Mouse (Mus musculus) myocyte (in vitro differentiated cells): Measurements from ENCODE around the gene Pygo2. TPM values are rescaled to one million over a fixed set of nuclear protein-coding genes. Genes with fewer than 3 reads are reported as not detected.

ENCODE experiments used
- H3K27me3 ChIP-seq: one replicate; pipeline ENCODE4 v1.6.1; 2011; ENCODE audit not compliant: control insufficient read depth, insufficient read depth, insufficient read length
- H3K36me3 ChIP-seq: one replicate; pipeline ENCODE4 v1.6.1; 2011; ENCODE audit not compliant: control insufficient read depth, insufficient read depth
- H3K4me2 ChIP-seq: one replicate; pipeline ENCODE4 v1.6.1; 2011; ENCODE audit warnings: low read depth, control low read depth
- H3K4me3 ChIP-seq: one replicate; pipeline ENCODE4 v1.5.1; 2011; ENCODE audit warnings: mild to moderate bottlenecking, control low read depth, moderate library complexity
- H3K79me2 ChIP-seq: one replicate; pipeline ENCODE4 v1.6.1; 2011; ENCODE audit not compliant: control insufficient read depth, insufficient read depth
- H3ac ChIP-seq: one replicate; pipeline ENCODE4 v1.6.1; 2011; ENCODE audit not compliant: control insufficient read depth, insufficient read length
- CEBPB ChIP-seq: IDR thresholded peaks from 2 replicates; pipeline ENCODE4 v1.6.1; 2011; ENCODE audit warnings: mild to moderate bottlenecking, moderate library complexity; ENCODE audit not compliant: poor library complexity, insufficient read depth, severe bottlenecking
- E2F4 ChIP-seq: IDR thresholded peaks from one replicate; pipeline ENCODE4 v1.6.1; 2011; ENCODE audit warnings: mild to moderate bottlenecking, control low read depth, moderate library complexity; ENCODE audit not compliant: insufficient read depth
- MAX ChIP-seq: IDR thresholded peaks from one replicate; pipeline ENCODE4 v1.6.1; 2011; ENCODE audit warnings: low read depth, mild to moderate bottlenecking, control low read depth
- MYOD1 ChIP-seq, 3 experiments: IDR thresholded peaks; one replicate each; pipeline ENCODE4 v1.6.1; 2011; ENCODE audit warnings: control low read depth in 2 of 3, low read depth in 2 of 3, mild to moderate bottlenecking in 2 of 3, moderate library complexity in 1 of 3; ENCODE audit not compliant: insufficient read length in 2 of 3, control insufficient read depth in 1 of 3
- MYOG ChIP-seq, 3 experiments: IDR thresholded peaks; one replicate each; pipeline ENCODE4 v1.6.1; 2011; ENCODE audit warnings: control low read depth in 2 of 3, low read depth in 2 of 3, mild to moderate bottlenecking in 2 of 3; ENCODE audit not compliant: insufficient read length in 2 of 3, control insufficient read depth in 1 of 3, insufficient read depth in 1 of 3
- POLR2A ChIP-seq: IDR thresholded peaks from one replicate; pipeline ENCODE4 v1.6.1; 2011; ENCODE audit warnings: low read depth, mild to moderate bottlenecking, control low read depth, moderate library complexity; ENCODE audit not compliant: insufficient read length
- POLR2AphosphoS2 ChIP-seq: IDR thresholded peaks from one replicate; pipeline ENCODE4 v1.6.1; 2011; ENCODE audit warnings: low read depth, control low read depth; ENCODE audit not compliant: insufficient read length
- REST ChIP-seq: IDR thresholded peaks from one replicate; pipeline ENCODE4 v1.6.1; 2011; ENCODE audit warnings: mild to moderate bottlenecking, control low read depth, moderate library complexity; ENCODE audit not compliant: insufficient read depth, insufficient read length
- SRF ChIP-seq: IDR thresholded peaks from one replicate; pipeline ENCODE4 v1.6.1; 2011; ENCODE audit warnings: low read depth; ENCODE audit not compliant: control insufficient read depth, insufficient read length
- TCF12 ChIP-seq: IDR thresholded peaks from one replicate; pipeline ENCODE4 v1.6.1; 2011; ENCODE audit warnings: mild to moderate bottlenecking, control low read depth; ENCODE audit not compliant: poor library complexity, insufficient read depth, severe bottlenecking
- TCF3 ChIP-seq: IDR thresholded peaks from one replicate; pipeline ENCODE4 v1.6.1; 2011; ENCODE audit warnings: low read depth, control low read depth; ENCODE audit not compliant: insufficient read length
- USF1 ChIP-seq: IDR thresholded peaks from one replicate; pipeline ENCODE4 v1.6.1; 2011; ENCODE audit warnings: low read depth, mild to moderate bottlenecking, control low read depth, moderate library complexity
- polyA plus RNA-seq: library from polyadenylated mRNA; unstranded; fragments of >200 nt; fragmentation: generic; extraction: Trizol; gene quantifications from one replicate; pipeline ENCODE4 v1.2.1, GENCODE M21; 2012; ENCODE audit warnings: missing spikeins

The Pygo2 gene
- polyA plus RNA-seq, 1 experiment: 58.5 TPM

- Histone ChIP-seq H3K4me2 (peak overlapping the region; percentile 77), H3K4me3 (peak overlapping the region; percentile 63)
- TF ChIP-seq MYOG (IDR thresholded peaks at IDR 0.05; ENCODE audit: control insufficient read depth in 1 of 3, insufficient read depth in 1 of 3, insufficient read length in 2 of 3, low read depth in 2 of 3): no peak
- no peak for TF ChIP-seq TCF12
- TF ChIP-seq POLR2AphosphoS2: no peak
Observed at GRCm38 (mm10) chr3:89417131-89417530, 12.9 kb upstream of the Pygo2 start.

DNA sequence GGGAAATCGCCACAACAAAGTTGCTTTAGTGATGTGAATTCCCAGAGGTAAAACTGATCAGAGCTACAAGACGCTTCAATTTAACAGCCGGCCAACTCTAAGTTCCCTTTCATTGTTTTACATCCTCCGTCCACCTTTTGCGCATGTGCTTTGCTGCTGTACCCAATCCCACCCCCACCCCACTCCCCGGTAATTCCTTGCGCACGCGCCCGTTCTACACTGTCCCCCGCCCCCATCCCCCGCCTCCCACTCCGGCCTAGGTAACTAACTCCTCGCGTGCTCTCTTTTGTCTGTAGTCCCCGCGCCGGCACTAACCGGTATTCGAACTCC is 12.2 kb upstream of the Pygo2 start:
- TF ChIP-seq REST (no peak), POLR2AphosphoS2 (no peak)
- H3K4me3 ChIP-seq: peak overlapping the region; percentile 63
- peak overlapping the region; percentile 54 for H3ac ChIP-seq
- H3K36me3 ChIP-seq: peaks cover 11% of the 10 kb centered on the region
- no peaks in the 10 kb centered on the region for H3K27me3 ChIP-seq
- H3K4me2 ChIP-seq: peak overlapping the region; percentile 77
- H3K79me2 ChIP-seq: peaks cover 53% of the 10 kb centered on the region

More at GRCm38 (mm10) chr3:89417131-89417530, 12.9 kb upstream of the Pygo2 start:
- no peaks in the 10 kb centered on the region for H3K27me3 ChIP-seq
- H3K79me2 ChIP-seq: peaks cover 47% of the 10 kb centered on the region
- H3K36me3 ChIP-seq: peaks cover 11% of the 10 kb centered on the region
- H3ac ChIP-seq: no peak overlapping the region

DNA sequence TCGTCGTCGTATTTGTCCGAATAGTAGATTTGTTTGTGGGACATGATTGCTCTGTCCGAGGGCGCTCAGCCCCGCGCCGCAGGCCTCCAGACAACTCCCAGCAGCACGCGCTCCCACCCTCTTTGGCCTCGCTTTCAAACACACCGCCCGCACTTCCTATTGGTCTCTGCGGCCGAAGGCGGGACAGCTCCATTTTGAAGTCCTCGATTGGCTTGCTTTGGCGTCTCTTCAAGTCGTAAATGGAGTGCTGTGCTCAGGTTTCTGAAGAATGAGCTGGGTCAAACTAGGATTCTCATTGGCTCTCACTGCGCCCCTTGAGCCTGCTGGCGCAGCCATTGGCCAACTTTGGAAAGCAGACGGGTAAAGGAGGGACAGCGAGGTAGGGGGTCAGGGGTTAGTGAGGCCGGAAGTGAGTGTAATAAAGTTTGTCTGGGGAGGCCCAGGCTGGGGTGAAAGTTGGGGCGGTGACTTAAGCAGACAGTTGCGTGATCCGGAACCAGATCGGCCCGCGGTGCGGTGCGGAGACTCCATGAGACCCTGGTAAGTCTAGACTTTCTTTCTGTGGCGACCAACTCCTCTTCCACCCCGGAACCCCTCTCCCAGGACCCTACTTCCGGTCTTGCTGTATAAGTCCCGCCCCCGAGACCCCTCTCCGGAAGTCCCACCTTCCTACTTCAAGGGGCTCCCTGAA is 11.7 kb upstream of the Pygo2 start, which contains the start of the genes Cks1b and Shc1:
Gene Cks1b, minus strand, starts transcription at position 214 of the 691 bp plus-strand sequence.
Gene Shc1, plus strand, starts transcription at position 274 of the 691 bp plus-strand sequence.
- Histone ChIP-seq H3K79me2 (peaks cover 59% of the 10 kb centered on the region), H3ac (peak within 1 kb of the TSS; percentile 54), H3K4me2 (peak within 1 kb of the TSS; percentile 94), H3K36me3 (peaks cover 11% of the 10 kb centered on the region), H3K27me3 (no peaks in the 10 kb centered on the region), H3K4me3 (peak within 1 kb of the TSS; percentile 63)
- peak; percentile 100 for TF ChIP-seq E2F4
- peak; percentile 47 for TF ChIP-seq POLR2A
- TF ChIP-seq MAX: peak; percentile 85
- no peak for TF ChIP-seq TCF12
- TF ChIP-seq MYOD1 (IDR thresholded peaks at IDR 0.05; ENCODE audit: control insufficient read depth in 1 of 3, insufficient read length in 2 of 3, low read depth in 2 of 3): no peak
- TF ChIP-seq POLR2AphosphoS2: peak; percentile 27

DNA sequence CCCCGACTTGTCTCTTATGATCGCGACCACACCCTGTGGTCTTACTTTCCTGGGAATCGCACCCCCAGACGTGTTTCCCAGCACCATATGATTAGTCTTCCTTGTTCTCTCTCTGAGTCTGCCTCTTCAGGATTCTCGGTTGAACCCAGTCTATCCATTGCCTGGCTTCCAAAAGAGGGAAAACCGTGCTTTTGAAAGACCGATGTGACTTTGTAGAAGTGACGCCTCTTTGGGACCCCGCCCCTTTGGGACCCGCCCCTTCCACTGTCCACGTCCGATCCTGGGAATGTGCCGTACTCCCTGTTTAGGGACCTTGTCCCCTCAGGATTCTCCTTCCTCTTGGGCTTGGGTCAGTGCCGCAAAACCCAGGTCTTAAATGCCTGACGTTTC is 11.2 kb upstream of the Pygo2 start:
- H3K4me2 ChIP-seq: peak overlapping the region; percentile 94
- TF ChIP-seq MYOD1 (IDR thresholded peaks at IDR 0.05; ENCODE audit: control insufficient read depth in 1 of 3, insufficient read length in 2 of 3, low read depth in 2 of 3): no peak
- TF ChIP-seq REST: no peak
- no peak for TF ChIP-seq SRF
- TF ChIP-seq TCF3: no peak
- TF ChIP-seq POLR2AphosphoS2: peak; percentile 38
- TF ChIP-seq POLR2A: peak; percentile 55
- no peak for TF ChIP-seq MYOG (IDR thresholded peaks at IDR 0.05; ENCODE audit: control insufficient read depth in 1 of 3, insufficient read depth in 1 of 3, insufficient read length in 2 of 3, low read depth in 2 of 3)
- no peak for TF ChIP-seq MAX
- TF ChIP-seq CEBPB: no peak
- H3K4me3 ChIP-seq: peak overlapping the region; percentile 63
- peaks cover 15% of the 10 kb centered on the region for H3K36me3 ChIP-seq
- peak overlapping the region; percentile 54 for H3ac ChIP-seq
- H3K79me2 ChIP-seq: peaks cover 59% of the 10 kb centered on the region
- no peaks in the 10 kb centered on the region for H3K27me3 ChIP-seq

GRCm38 (mm10) chr3:89419571-89419970 is 10.4 kb upstream of the Pygo2 start:
- Histone ChIP-seq H3K4me2 (peak overlapping the region; percentile 94), H3K27me3 (no peaks in the 10 kb centered on the region), H3K79me2 (peaks cover 59% of the 10 kb centered on the region), H3K4me3 (peak overlapping the region; percentile 63), H3K36me3 (peaks cover 19% of the 10 kb centered on the region), H3ac (peak overlapping the region; percentile 54)
- TF ChIP-seq TCF3 (no peak), POLR2AphosphoS2 (peak; percentile 40), MYOG (IDR thresholded peaks at IDR 0.05; ENCODE audit: control insufficient read depth in 1 of 3, insufficient read depth in 1 of 3, insufficient read length in 2 of 3, low read depth in 2 of 3) (no peak), CEBPB (0 out of 2 replicates have a peak, but pooled peaks have one; percentile 41), POLR2A (no peak), USF1 (no peak), SRF (no peak)
